ENCODE assay signal across 12 mouse cellular contexts in genomic region chr3:126744432-126745133, GRCm38 (mm10).
DNase-seq lines count a peak whose midpoint lies in the region; ATAC-seq and TF ChIP-seq lines count a peak whose summit lies in the region.
"Had no signal": no experiment of that assay in that cellular context is flagged by ENCODE, and none has a peak within 500 bp of the region (broad histone marks: within the 10 kb centered on the region; RNA-seq: fewer than 3 reads in every experiment).

No protein-coding gene starts in this region.

- no peak for TF ChIP-seq POLR2A in thymus, adult 2 months (IDR thresholded peaks at IDR 0.05; ENCODE audit: control insufficient read depth, extremely low read depth, insufficient read depth, low read length, poor library complexity)

- 0 out of 2 replicates have a peak overlapping the region, but pooled peaks have one; percentile 4 for H3K27ac ChIP-seq in heart, embryonic 11.5 days (ENCODE audit: low read depth, low read length)
- H3K27ac ChIP-seq in neural tube, embryonic 11.5 days (ENCODE audit: low read depth, low read length) = no peak overlapping the region
- H3K27ac ChIP-seq in neural tube, embryonic 15.5 days (replicated peaks) = peak overlapping the region; percentile 54; the same call in 1 of the 2 replicates
- H3K27ac ChIP-seq in thymus, adult 2 months (ENCODE audit: control insufficient read depth, insufficient read depth, low read length) = no peak overlapping the region
- H3K27ac ChIP-seq: midbrain, embryonic 12.5 days had no signal

- H3K9me3 ChIP-seq in heart, embryonic 11.5 days (replicated peaks; ENCODE audit: control insufficient read depth, low read length) = no peaks in the 10 kb centered on the region
- no peaks in the 10 kb centered on the region for H3K9me3 ChIP-seq in neural tube, embryonic 11.5 days (ENCODE audit: control insufficient read depth, low read length)
- H3K9me3 ChIP-seq in neural tube, embryonic 15.5 days (replicated peaks) = no peaks in the 10 kb centered on the region
- H3K9me3 ChIP-seq: midbrain, embryonic 12.5 days had no signal

- H3K4me3 ChIP-seq in heart, embryonic 11.5 days (ENCODE audit: low read depth, low read length) = no peak overlapping the region
- H3K4me3 ChIP-seq in neural tube, embryonic 11.5 days (ENCODE audit: low read depth, low read length) = no peak overlapping the region
- H3K4me3 ChIP-seq in neural tube, embryonic 15.5 days (replicated peaks) = no peak overlapping the region
- H3K4me3 ChIP-seq in thymus, adult 2 months (ENCODE audit: control insufficient read depth, insufficient read depth, low read length) = no peak overlapping the region
- H3K4me3 ChIP-seq: midbrain, embryonic 12.5 days had no signal

- TF ChIP-seq CTCF in thymus, adult 2 months (IDR thresholded peaks at IDR 0.05; ENCODE audit: borderline replicate concordance, control insufficient read depth, extremely low read depth, insufficient read depth, low read length, poor library complexity) = no peak

- no peaks in the 10 kb centered on the region for H3K36me3 ChIP-seq in heart, embryonic 11.5 days (ENCODE audit: control insufficient read depth, insufficient read depth, low read length)
- H3K36me3 ChIP-seq in neural tube, embryonic 11.5 days (ENCODE audit: control insufficient read depth, insufficient read depth, low read length) = no peaks in the 10 kb centered on the region
- no peaks in the 10 kb centered on the region for H3K36me3 ChIP-seq in neural tube, embryonic 15.5 days
- H3K36me3 ChIP-seq in thymus, adult 2 months (ENCODE audit: control insufficient read depth, insufficient read depth, low read length) = no peaks in the 10 kb centered on the region
- H3K36me3 ChIP-seq: midbrain, embryonic 12.5 days had no signal

- H3K9ac ChIP-seq in heart, embryonic 11.5 days (ENCODE audit: low read depth, low read length) = no peak overlapping the region
- no peak overlapping the region for H3K9ac ChIP-seq in neural tube, embryonic 11.5 days (ENCODE audit: low read length)
- H3K9ac ChIP-seq in neural tube, embryonic 15.5 days (replicated peaks) = no peak overlapping the region
- H3K9ac ChIP-seq: liver, postnatal 0 days; midbrain, embryonic 12.5 days had no signal

- H3K4me1 ChIP-seq in heart, embryonic 11.5 days (ENCODE audit: control insufficient read depth, insufficient read depth, low read length) = peaks cover 20% of the 10 kb centered on the region
- H3K4me1 ChIP-seq in neural tube, embryonic 11.5 days (ENCODE audit: control insufficient read depth, insufficient read depth, low read length) = no peaks in the 10 kb centered on the region
- H3K4me1 ChIP-seq in neural tube, embryonic 15.5 days = peaks cover 15% of the 10 kb centered on the region
- no peaks in the 10 kb centered on the region for H3K4me1 ChIP-seq in thymus, adult 2 months (replicated peaks; ENCODE audit: control insufficient read depth, insufficient read depth, low read length)

- no peak for ATAC-seq in heart, embryonic 11.5 days (replicated peaks; ENCODE audit: insufficient number of reproducible peaks, low FRiP score, low TSS enrichment)
- ATAC-seq in neural tube, embryonic 11.5 days (ENCODE audit: insufficient read depth, low FRiP score, low TSS enrichment) = peak; percentile 40; the same call in 1 of the 2 replicates
- ATAC-seq in neural tube, embryonic 15.5 days (ENCODE audit: low FRiP score) = no peak
- ATAC-seq: forebrain, embryonic 16.5 days; liver, postnatal 0 days had no signal

- no peak overlapping the region for H3K4me2 ChIP-seq in heart, embryonic 11.5 days
- no peak overlapping the region for H3K4me2 ChIP-seq in neural tube, embryonic 11.5 days (ENCODE audit: low read depth)
- no peak overlapping the region for H3K4me2 ChIP-seq in neural tube, embryonic 15.5 days
- H3K4me2 ChIP-seq: midbrain, embryonic 12.5 days had no signal

- WGBS in heart, embryonic 11.5 days (ENCODE audit: insufficient replicate concordance) = 67% methylated on average over 3 of the region's 3 CpGs
- 59% methylated on average over 3 of the region's 3 CpGs for WGBS in neural tube, embryonic 11.5 days
- 56% methylated on average over 3 of the region's 3 CpGs for WGBS in neural tube, embryonic 15.5 days
- WGBS in thymus, adult 2 months = 90% methylated on average over 3 of the region's 3 CpGs

- no peak for DNase-seq in heart, adult 8-10 months (ENCODE audit: low spot score)
- no peak for DNase-seq in neural tube, embryonic 11.5 days (ENCODE audit: low spot score)
- DNase-seq in neural tube, embryonic 10.5 days (ENCODE audit: extremely low spot score, low spot score) = no peak
- peak; percentile 68 to 84 for DNase-seq in cerebellum, adult 18-20 months
- DNase-seq in urinary bladder, adult 2 months (ENCODE audit: low spot score) = no peak
- no peak for DNase-seq in thymus, adult 2 months
- DNase-seq: liver, postnatal 0 days; retina, postnatal 1 day had no signal

- no peaks in the 10 kb centered on the region for H3K27me3 ChIP-seq in heart, embryonic 11.5 days (ENCODE audit: control insufficient read depth, insufficient read depth, low read length)
- no peaks in the 10 kb centered on the region for H3K27me3 ChIP-seq in neural tube, embryonic 11.5 days (ENCODE audit: control insufficient read depth, insufficient read depth, low read length)
- no peaks in the 10 kb centered on the region for H3K27me3 ChIP-seq in neural tube, embryonic 15.5 days (replicated peaks)
- no peaks in the 10 kb centered on the region for H3K27me3 ChIP-seq in thymus, adult 2 months (ENCODE audit: control insufficient read depth, insufficient read depth, low read length)
- H3K27me3 ChIP-seq: midbrain, embryonic 12.5 days had no signal

Comparison
In these comparisons a context has a peak if more than half of its experiments do, and no peak if none do; other contexts are left out.
1. H3K27ac ChIP-seq: peak in heart, embryonic 11.5 days (single experiment) and neural tube, embryonic 15.5 days (single experiment); none in neural tube, embryonic 11.5 days (single experiment) and thymus, adult 2 months (single experiment).
2. DNase-seq: peak in cerebellum, adult 18-20 months (2 of 2); none in heart, adult 8-10 months (single experiment), neural tube, embryonic 11.5 days (single experiment), neural tube, embryonic 10.5 days (single experiment), urinary bladder, adult 2 months (single experiment) and thymus, adult 2 months (single experiment).